Mouse (Mus musculus): ENCODE measurements at regions not wholly inside any gene's neighbourhood (a gene's known extent, or its start where the extent isn't known, plus 50 kb on each side); places are given as distances from the start of the nearest gene placed in this dataset. TPM values are rescaled to one million over a fixed set of nuclear protein-coding genes. Genes with fewer than 3 reads are reported as not detected.
A peak's percentile ranks its signal among the peaks of the same experiment; 100 is the strongest.

GRCm38 (mm10) chr6:133170548-133170947 is 65.8 kb downstream of the Smim10l1 start:
- ATAC-seq (no peak), DNase-seq (ENCODE audit: low spot score) (no peak)
- Histone ChIP-seq H3K4me1 (ENCODE audit: control insufficient read depth, insufficient read depth, low read length) (no peaks in the 10 kb centered on the region), H3K27ac (ENCODE audit: low read depth, low read length) (no peak overlapping the region), H3K4me3 (ENCODE audit: low read depth, low read length) (no peak overlapping the region), H3K27me3 (replicated peaks; ENCODE audit: control insufficient read depth, insufficient read depth, low read length) (no peaks in the 10 kb centered on the region), H3K9ac (ENCODE audit: low read length) (no peak overlapping the region), H3K4me2 (ENCODE audit: low read length) (no peak overlapping the region), H3K36me3 (ENCODE audit: control insufficient read depth, insufficient read depth, low read length) (no peaks in the 10 kb centered on the region), H3K9me3 (replicated peaks; ENCODE audit: control insufficient read depth, low read length) (no peaks in the 10 kb centered on the region)
- 57% methylated on average over 1 of the region's 1 CpGs for WGBS

GRCm38 (mm10) chr6:133171286-133171685 is 66.6 kb downstream of the Smim10l1 start:
- Histone ChIP-seq H3K4me2 (ENCODE audit: low read length) (no peak overlapping the region), H3K27ac (ENCODE audit: low read depth, low read length) (no peak overlapping the region), H3K4me3 (ENCODE audit: low read depth, low read length) (no peak overlapping the region), H3K9me3 (replicated peaks; ENCODE audit: control insufficient read depth, low read length) (no peaks in the 10 kb centered on the region), H3K4me1 (ENCODE audit: control insufficient read depth, insufficient read depth, low read length) (no peaks in the 10 kb centered on the region), H3K9ac (ENCODE audit: low read length) (no peak overlapping the region), H3K36me3 (ENCODE audit: control insufficient read depth, insufficient read depth, low read length) (no peaks in the 10 kb centered on the region), H3K27me3 (replicated peaks; ENCODE audit: control insufficient read depth, insufficient read depth, low read length) (no peaks in the 10 kb centered on the region)
- WGBS: 59% methylated on average over 2 of the region's 2 CpGs
- peak; percentile 4 for DNase-seq (ENCODE audit: low spot score)
- no peak for ATAC-seq

GRCm38 (mm10) chr6:133206173-133206572 is 85.8 kb upstream of the 5530400C23Rik start:
- Histone ChIP-seq H3K27ac (ENCODE audit: low read depth, low read length) (no peak overlapping the region), H3K9me3 (replicated peaks; ENCODE audit: control insufficient read depth, low read length) (no peaks in the 10 kb centered on the region), H3K4me3 (ENCODE audit: low read depth, low read length) (no peak overlapping the region), H3K36me3 (ENCODE audit: control insufficient read depth, insufficient read depth, low read length) (no peaks in the 10 kb centered on the region), H3K27me3 (replicated peaks; ENCODE audit: control insufficient read depth, insufficient read depth, low read length) (no peaks in the 10 kb centered on the region), H3K9ac (ENCODE audit: low read length) (no peak overlapping the region), H3K4me2 (ENCODE audit: low read length) (no peak overlapping the region), H3K4me1 (ENCODE audit: control insufficient read depth, insufficient read depth, low read length) (no peaks in the 10 kb centered on the region)
- peak; percentile 65; the same call in 1 of the 2 replicates for ATAC-seq
- peak; percentile 58 for DNase-seq (ENCODE audit: low spot score)
- 4% methylated on average over 3 of the region's 3 CpGs for WGBS

Small RNA genes lying in the stretch of these regions (microRNA-seq; reads per million reads assigned to microRNA genes)
- gene Gm23403: not detected
- gene Gm25019: not detected

Measured in forebrain, embryonic 14.5 days (tissue).